Mouse (Mus musculus) megakaryocyte, embryonic 14.5 days (primary cell): Measurements from ENCODE around the gene Krt18.

Source experiments
- FLI1 ChIP-seq: IDR thresholded peaks from 2 replicates; pipeline ENCODE4 v1.6.1; 2012; ENCODE audit warnings: low read length, inconsistent platforms, mixed read lengths
- GATA1 ChIP-seq: IDR thresholded peaks from 3 replicates; pipeline ENCODE4 v1.6.1; 2012; ENCODE audit warnings: mixed read lengths, low read length, inconsistent platforms, borderline replicate concordance

GRCm38 (mm10) chr15:102028040-102028439 is at the start of gene Krt18:
- TF ChIP-seq GATA1 (no peak), FLI1 (no peak)
